Mouse (Mus musculus) forebrain, embryonic 15.5 days (tissue): ENCODE results near the gene Snx4. TPM values are rescaled to one million over a fixed set of nuclear protein-coding genes. Genes with fewer than 3 reads are reported as not detected.
A peak's percentile ranks its signal among the peaks of the same experiment; 100 is the strongest.

Experiments
- ATAC-seq: fragments of 200-750 bp; cut with Nextera tagmentation; replicated peaks from 2 replicates; pipeline ENCODE4 v1.8.0; 2017; ENCODE audit warnings: mild to moderate bottlenecking, moderate TSS enrichment, moderate library complexity
- H3K27ac ChIP-seq: fragments of 300-500 bp; sonication (generic); replicated peaks from 2 replicates; pipeline ENCODE4 v1.5.1; 2015; ENCODE audit warnings: mild to moderate bottlenecking, inconsistent platforms
- H3K27me3 ChIP-seq: fragments of 300-500 bp; sonication (generic); 2 replicates; pipeline ENCODE4 v1.6.1; 2015; ENCODE audit warnings: inconsistent platforms
- H3K36me3 ChIP-seq: fragments of 300-500 bp; sonication (generic); 2 replicates; pipeline ENCODE4 v1.6.1; 2015; ENCODE audit warnings: mild to moderate bottlenecking, inconsistent platforms
- H3K4me1 ChIP-seq: fragments of 300-500 bp; sonication (generic); 2 replicates; pipeline ENCODE4 v1.6.1; 2015; ENCODE audit warnings: inconsistent platforms
- H3K4me2 ChIP-seq: fragments of 300-500 bp; sonication (generic); replicated peaks from 2 replicates; pipeline ENCODE4 v1.6.1; 2015; ENCODE audit warnings: mild to moderate bottlenecking, inconsistent platforms
- H3K4me3 ChIP-seq: fragments of 300-500 bp; sonication (generic); 2 replicates; pipeline ENCODE4 v1.5.1; 2015; ENCODE audit warnings: mild to moderate bottlenecking, inconsistent platforms
- H3K9ac ChIP-seq: fragments of 300-500 bp; sonication (generic); replicated peaks from 2 replicates; pipeline ENCODE4 v1.6.1; 2015; ENCODE audit warnings: mild to moderate bottlenecking, inconsistent platforms
- H3K9me3 ChIP-seq: fragments of 300-500 bp; sonication (generic); 2 replicates; pipeline ENCODE4 v1.6.1; 2016; ENCODE audit warnings: inconsistent platforms
- WGBS: fragments of 180-500 bp; shearing (Covaris S2); methylation state at CpG from one replicate; pipeline ENCODE4 v1.1.7; 2015; ENCODE audit warnings: mixed read lengths; 5-methylcytosine and 5-hydroxymethylcytosine counted together
- polyA plus RNA-seq: library from polyadenylated mRNA; unstranded; fragments of >200 nt; fragmentation: Nextera tagmentation; extraction: Ambion mirVana; gene quantifications from 2 replicates; pipeline ENCODE4 v1.2.1, GENCODE M21; 2015

The Snx4 gene
- polyA plus RNA-seq, 1 experiment from 2014 or later: 79.4 TPM

- Histone ChIP-seq H3K36me3 (no peaks in the 10 kb centered on the region), H3K4me1 (peaks cover 10% of the 10 kb centered on the region; the same call in 1 of the 2 replicates), H3K27ac (no peak overlapping the region), H3K4me3 (no peak overlapping the region), H3K27me3 (no peaks in the 10 kb centered on the region), H3K9me3 (no peaks in the 10 kb centered on the region), H3K9ac (no peak overlapping the region), H3K4me2 (no peak overlapping the region)
- no peak for ATAC-seq
- 48% methylated on average over 9 of the region's 9 CpGs for WGBS
Measured at GRCm38 (mm10) chr16:33327101-33327500, 75.9 kb downstream of the Snx4 start.

- no peaks in the 10 kb centered on the region for H3K27me3 ChIP-seq
- 86% methylated on average over 14 of the region's 14 CpGs for WGBS
- no peak overlapping the region for H3K27ac ChIP-seq
- no peak for ATAC-seq
- H3K9me3 ChIP-seq: no peaks in the 10 kb centered on the region
- H3K9ac ChIP-seq: no peak overlapping the region
- H3K4me1 ChIP-seq: 0 out of 2 replicates have a peak, but pooled peaks cover 4% of the 10 kb centered on the region
- H3K36me3 ChIP-seq: no peaks in the 10 kb centered on the region
- no peak overlapping the region for H3K4me2 ChIP-seq
- no peak overlapping the region for H3K4me3 ChIP-seq
Measured at GRCm38 (mm10) chr16:33333015-33333414, 81.8 kb downstream of the Snx4 start.

- Histone ChIP-seq H3K27me3 (no peaks in the 10 kb centered on the region), H3K36me3 (no peaks in the 10 kb centered on the region), H3K4me1 (0 out of 2 replicates have a peak, but pooled peaks cover 4% of the 10 kb centered on the region), H3K4me2 (0 out of 2 replicates have a peak overlapping the region, but pooled peaks have one; percentile 10), H3K4me3 (no peak overlapping the region), H3K27ac (no peak overlapping the region), H3K9me3 (no peaks in the 10 kb centered on the region), H3K9ac (no peak overlapping the region)
- ATAC-seq: peak; percentile 61; the same call in 1 of the 2 replicates
- 11% methylated on average over 8 of the region's 8 CpGs for WGBS
Measured at GRCm38 (mm10) chr16:33337177-33337576, 85.9 kb downstream of the Snx4 start.

- H3K27me3 ChIP-seq: no peaks in the 10 kb centered on the region
- no peaks in the 10 kb centered on the region for H3K36me3 ChIP-seq
- no peaks in the 10 kb centered on the region for H3K9me3 ChIP-seq
- WGBS: 91% methylated on average over 10 of the region's 10 CpGs
- H3K4me2 ChIP-seq: no peak overlapping the region
- H3K9ac ChIP-seq: no peak overlapping the region
- ATAC-seq: no peak
- 0 out of 2 replicates have a peak, but pooled peaks cover 4% of the 10 kb centered on the region for H3K4me1 ChIP-seq
- no peak overlapping the region for H3K4me3 ChIP-seq
- no peak overlapping the region for H3K27ac ChIP-seq
Measured at GRCm38 (mm10) chr16:33337681-33338080, 86.4 kb downstream of the Snx4 start.

GRCm38 (mm10) chr16:33338492-33338891 is 87.2 kb downstream of the Snx4 start:
- H3K36me3 ChIP-seq: no peaks in the 10 kb centered on the region
- H3K9me3 ChIP-seq: no peaks in the 10 kb centered on the region
- 80% methylated on average over 4 of the region's 4 CpGs for WGBS
- no peak for ATAC-seq
- H3K9ac ChIP-seq: no peak overlapping the region
- no peak overlapping the region for H3K27ac ChIP-seq
- H3K27me3 ChIP-seq: no peaks in the 10 kb centered on the region
- no peak overlapping the region for H3K4me2 ChIP-seq
- H3K4me1 ChIP-seq: 0 out of 2 replicates have a peak, but pooled peaks cover 4% of the 10 kb centered on the region
- H3K4me3 ChIP-seq: no peak overlapping the region

GRCm38 (mm10) chr16:33339476-33339875 is 88.2 kb downstream of the Snx4 start:
- H3K4me3 ChIP-seq: no peak overlapping the region
- peaks cover 7% of the 10 kb centered on the region; the same call in 1 of the 2 replicates for H3K4me1 ChIP-seq
- H3K4me2 ChIP-seq: no peak overlapping the region
- no peaks in the 10 kb centered on the region for H3K36me3 ChIP-seq
- WGBS: 92% methylated on average over 2 of the region's 2 CpGs
- no peaks in the 10 kb centered on the region for H3K27me3 ChIP-seq
- H3K9ac ChIP-seq: no peak overlapping the region
- H3K9me3 ChIP-seq: no peaks in the 10 kb centered on the region
- H3K27ac ChIP-seq: no peak overlapping the region
- no peak for ATAC-seq

GRCm38 (mm10) chr16:33342356-33342755 is 91.1 kb downstream of the Snx4 start:
- no peaks in the 10 kb centered on the region for H3K27me3 ChIP-seq
- H3K27ac ChIP-seq: no peak overlapping the region
- no peak for ATAC-seq
- no peak overlapping the region for H3K4me2 ChIP-seq
- no peaks in the 10 kb centered on the region for H3K9me3 ChIP-seq
- WGBS: 53% methylated on average over 1 of the region's 1 CpGs
- no peaks in the 10 kb centered on the region for H3K36me3 ChIP-seq
- H3K4me1 ChIP-seq: peaks cover 6% of the 10 kb centered on the region; the same call in 1 of the 2 replicates
- no peak overlapping the region for H3K4me3 ChIP-seq
- H3K9ac ChIP-seq: no peak overlapping the region

- H3K4me1 ChIP-seq: peaks cover 5% of the 10 kb centered on the region; the same call in 1 of the 2 replicates
- H3K4me3 ChIP-seq: no peak overlapping the region
- H3K36me3 ChIP-seq: no peaks in the 10 kb centered on the region
- H3K4me2 ChIP-seq: no peak overlapping the region
- 77% methylated on average over 5 of the region's 5 CpGs for WGBS
- H3K27me3 ChIP-seq: no peaks in the 10 kb centered on the region
- no peak for ATAC-seq
- H3K9ac ChIP-seq: no peak overlapping the region
- no peak overlapping the region for H3K27ac ChIP-seq
- no peaks in the 10 kb centered on the region for H3K9me3 ChIP-seq
Measured at GRCm38 (mm10) chr16:33343106-33343505, 91.9 kb downstream of the Snx4 start.

GRCm38 (mm10) chr16:33343601-33344000 is 92.4 kb downstream of the Snx4 start:
- Histone ChIP-seq H3K27ac (no peak overlapping the region), H3K36me3 (no peaks in the 10 kb centered on the region), H3K4me2 (no peak overlapping the region), H3K4me3 (no peak overlapping the region), H3K27me3 (no peaks in the 10 kb centered on the region), H3K4me1 (peaks cover 5% of the 10 kb centered on the region; the same call in 1 of the 2 replicates), H3K9me3 (no peaks in the 10 kb centered on the region), H3K9ac (no peak overlapping the region)
- no peak for ATAC-seq
- WGBS: 90% methylated on average over 7 of the region's 7 CpGs

- Histone ChIP-seq H3K27me3 (no peaks in the 10 kb centered on the region), H3K27ac (no peak overlapping the region; the same call in 1 of the 2 replicates), H3K4me2 (no peak overlapping the region), H3K36me3 (no peaks in the 10 kb centered on the region), H3K9me3 (no peaks in the 10 kb centered on the region), H3K9ac (no peak overlapping the region), H3K4me3 (no peak overlapping the region), H3K4me1 (peaks cover 5% of the 10 kb centered on the region; the same call in 1 of the 2 replicates)
- ATAC-seq: peak; percentile 43
- WGBS: 44% methylated on average over 9 of the region's 9 CpGs
Measured at GRCm38 (mm10) chr16:33344379-33344778, 93.1 kb downstream of the Snx4 start.

- WGBS: 79% methylated on average over 4 of the region's 4 CpGs
- H3K27ac ChIP-seq: no peak overlapping the region; the same call in 1 of the 2 replicates
Measured at GRCm38 (mm10) chr16:33344875-33345274, 93.6 kb downstream of the Snx4 start.

GRCm38 (mm10) chr16:33346376-33346775 is 95.1 kb downstream of the Snx4 start:
- no peak for ATAC-seq
- WGBS: 82% methylated on average over 3 of the region's 3 CpGs
- Histone ChIP-seq H3K27ac (no peak overlapping the region), H3K4me3 (no peak overlapping the region), H3K9ac (no peak overlapping the region), H3K9me3 (no peaks in the 10 kb centered on the region), H3K4me2 (no peak overlapping the region), H3K27me3 (no peaks in the 10 kb centered on the region), H3K36me3 (no peaks in the 10 kb centered on the region), H3K4me1 (peaks cover 5% of the 10 kb centered on the region; the same call in 1 of the 2 replicates)

More at GRCm38 (mm10) chr16:33344875-33345274, 93.6 kb downstream of the Snx4 start:
- Histone ChIP-seq H3K4me1 (peaks cover 5% of the 10 kb centered on the region; the same call in 1 of the 2 replicates), H3K9ac (no peak overlapping the region), H3K4me3 (no peak overlapping the region), H3K4me2 (no peak overlapping the region), H3K27me3 (no peaks in the 10 kb centered on the region), H3K36me3 (no peaks in the 10 kb centered on the region), H3K9me3 (no peaks in the 10 kb centered on the region)
- ATAC-seq: no peak; the same call in 1 of the 2 replicates

- Histone ChIP-seq H3K27me3 (no peaks in the 10 kb centered on the region), H3K4me1 (peaks cover 5% of the 10 kb centered on the region; the same call in 1 of the 2 replicates), H3K27ac (no peak overlapping the region), H3K9ac (no peak overlapping the region), H3K4me3 (no peak overlapping the region), H3K9me3 (no peaks in the 10 kb centered on the region), H3K4me2 (no peak overlapping the region), H3K36me3 (no peaks in the 10 kb centered on the region)
- 78% methylated on average over 5 of the region's 5 CpGs for WGBS
- no peak for ATAC-seq
Measured at GRCm38 (mm10) chr16:33347134-33347533, 95.9 kb downstream of the Snx4 start.
